Mouse (Mus musculus): ENCODE measurements around the gene Atrnl1.

Atrnl1 gene

DNA sequence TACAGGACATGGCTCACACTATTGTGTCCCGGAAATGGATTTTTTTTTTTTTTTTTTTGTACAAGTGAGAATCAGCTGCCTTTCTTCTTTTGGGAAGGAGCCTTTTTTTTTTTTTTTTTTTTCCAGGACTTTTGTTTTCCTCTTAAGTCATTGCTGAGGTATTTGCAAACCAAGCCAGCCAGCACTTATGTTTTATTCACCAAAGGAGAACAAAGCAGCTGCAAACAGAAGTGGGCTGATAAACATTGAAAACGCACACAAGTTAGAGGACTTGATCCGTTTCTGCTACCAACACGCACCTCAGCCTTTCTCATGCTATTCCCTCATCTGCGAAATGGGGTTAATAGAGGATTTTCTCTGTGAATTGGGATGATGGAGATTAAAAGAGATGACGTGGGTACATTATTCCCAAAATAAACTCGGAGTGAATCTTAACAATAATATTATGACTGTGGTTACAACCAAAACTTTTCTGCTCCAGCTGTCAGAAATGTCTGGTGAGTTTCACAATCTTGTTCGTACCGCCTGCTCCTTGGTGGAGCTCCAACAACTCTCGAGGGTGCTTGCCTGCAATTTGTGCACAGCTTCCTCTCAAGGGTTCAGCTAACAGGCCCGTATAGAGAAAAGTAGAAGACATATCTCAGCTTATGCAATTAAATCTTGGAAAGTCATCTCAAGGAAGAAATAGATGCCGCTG is 1.3 kb upstream of the Atrnl1 start:
- DNase-seq (ENCODE audit: extremely low spot score, low read depth, low spot score), result no peak

DNA sequence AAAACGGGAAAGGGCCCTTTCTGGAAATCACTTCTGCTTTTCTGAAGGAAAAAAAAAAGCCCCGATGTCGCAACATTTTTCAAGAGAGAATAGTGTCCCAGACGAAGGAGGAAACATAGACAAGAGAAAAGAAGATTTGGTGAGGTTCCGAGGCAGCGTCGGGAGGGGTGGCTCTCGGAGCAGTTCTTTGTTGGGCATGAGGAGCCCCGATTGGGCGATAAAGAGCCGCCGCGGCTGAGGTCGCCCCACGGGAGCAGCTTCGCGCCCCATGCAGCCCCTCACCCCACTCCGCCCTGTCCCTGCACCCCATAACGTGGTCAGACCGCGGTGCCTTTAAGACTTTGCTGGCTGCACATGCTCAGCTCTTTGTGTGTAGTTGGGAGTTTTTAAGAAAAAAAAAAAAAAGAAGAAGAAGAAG is 767 bp upstream of the Atrnl1 start:
- no peak for DNase-seq (ENCODE audit: extremely low spot score, low read depth, low spot score)

- no peak for DNase-seq (ENCODE audit: extremely low spot score, low read depth, low spot score)
Measured at GRCm38 (mm10) chr19:57611291-57612178, 701 bp downstream of the Atrnl1 start.

- DNase-seq (ENCODE audit: extremely low spot score, low read depth, low spot score), result no peak
Measured at GRCm38 (mm10) chr19:57612179-57612472, 1.3 kb downstream of the Atrnl1 start.

GRCm38 (mm10) chr19:57615972-57616621 is 5.3 kb downstream of the Atrnl1 start:
- DNase-seq (ENCODE audit: extremely low spot score, low read depth, low spot score), result no peak

DNA sequence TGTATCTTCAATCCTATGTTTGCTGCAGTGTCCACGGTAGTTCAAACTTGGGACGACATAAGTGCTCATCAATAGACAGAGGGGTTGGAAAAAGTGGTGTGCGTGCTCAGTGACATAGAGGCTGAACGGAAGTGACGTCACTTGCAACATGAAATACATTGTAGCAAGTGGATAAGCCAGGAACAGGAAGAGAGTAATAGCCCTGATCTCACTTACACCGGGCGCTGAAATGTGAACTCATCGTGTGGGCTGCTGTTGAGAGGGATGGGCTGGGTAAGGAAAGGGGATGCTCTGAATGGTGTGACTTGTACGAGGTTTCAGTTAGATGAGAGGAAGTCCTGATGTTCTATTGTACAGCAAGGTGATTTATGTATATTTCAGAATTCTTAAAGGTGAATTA is 8.3 kb downstream of the Atrnl1 start:
- no peak for DNase-seq (ENCODE audit: extremely low spot score, low read depth, low spot score)

DNA sequence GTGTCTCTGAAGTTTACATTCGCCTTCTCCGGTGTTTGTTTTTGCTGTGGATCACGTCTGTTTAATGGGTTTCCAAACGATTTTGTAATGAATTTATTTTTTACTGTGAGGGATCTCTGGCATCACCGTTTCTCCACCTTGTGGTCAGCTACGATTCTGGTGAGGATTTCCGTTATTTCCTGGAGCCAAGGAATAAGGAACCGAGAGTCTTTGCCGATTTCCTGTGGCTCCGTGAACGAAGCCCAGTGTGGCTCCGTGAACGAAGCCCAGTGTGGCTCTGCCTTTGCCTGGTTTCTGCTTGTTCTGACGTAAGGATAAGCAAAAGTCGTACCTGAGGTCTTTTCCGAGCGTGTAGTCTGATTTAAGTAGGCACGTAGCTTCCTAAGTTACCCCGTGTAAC is 11.0 kb downstream of the Atrnl1 start:
- no peak for DNase-seq (ENCODE audit: extremely low spot score, low read depth, low spot score)

GRCm38 (mm10) chr19:57625738-57626137 is 14.9 kb downstream of the Atrnl1 start:
- no peak for DNase-seq (ENCODE audit: extremely low spot score, low read depth, low spot score)

DNA sequence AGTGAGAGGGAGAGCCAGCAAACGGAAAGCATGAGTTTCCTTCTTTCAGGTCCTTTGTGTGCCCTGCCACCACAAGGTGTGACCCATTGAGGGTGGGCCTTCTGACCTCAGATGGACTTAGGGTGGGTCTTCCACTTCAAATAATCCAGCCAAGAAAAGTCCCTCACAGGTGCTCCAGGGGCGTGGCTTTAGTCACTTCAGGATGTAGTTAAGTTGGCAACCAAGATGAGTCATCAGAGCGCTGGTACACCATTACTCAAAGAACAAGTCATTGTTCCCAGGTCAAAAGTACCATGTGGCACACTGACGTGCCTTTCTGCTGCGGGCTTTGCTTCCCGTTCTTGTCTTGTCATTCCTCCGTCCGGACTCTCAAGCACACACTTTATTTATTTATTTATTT is 16.4 kb downstream of the Atrnl1 start:
- no peak for DNase-seq (ENCODE audit: extremely low spot score, low read depth, low spot score)

DNA sequence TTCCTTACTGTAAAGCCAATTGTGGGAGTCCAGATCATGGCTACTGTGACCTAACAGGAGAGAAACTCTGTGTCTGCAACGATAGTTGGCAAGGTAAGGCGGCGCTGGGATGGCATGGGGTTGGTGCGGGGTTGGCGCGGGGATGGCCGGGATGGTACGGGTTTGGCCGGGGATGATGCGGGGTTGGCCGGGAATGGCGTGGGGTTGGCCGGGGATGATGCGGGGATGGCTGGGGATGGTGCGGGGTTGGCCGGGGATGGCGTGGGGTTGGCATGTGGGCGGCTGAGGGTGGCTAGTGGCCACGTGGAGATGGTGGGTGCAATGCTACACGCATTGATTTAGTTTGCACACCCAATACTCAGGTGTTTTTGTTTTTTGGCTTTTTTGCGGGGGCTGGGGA is 31.7 kb downstream of the Atrnl1 start:
- no peak for DNase-seq (ENCODE audit: extremely low spot score, low read depth, low spot score)

DNA sequence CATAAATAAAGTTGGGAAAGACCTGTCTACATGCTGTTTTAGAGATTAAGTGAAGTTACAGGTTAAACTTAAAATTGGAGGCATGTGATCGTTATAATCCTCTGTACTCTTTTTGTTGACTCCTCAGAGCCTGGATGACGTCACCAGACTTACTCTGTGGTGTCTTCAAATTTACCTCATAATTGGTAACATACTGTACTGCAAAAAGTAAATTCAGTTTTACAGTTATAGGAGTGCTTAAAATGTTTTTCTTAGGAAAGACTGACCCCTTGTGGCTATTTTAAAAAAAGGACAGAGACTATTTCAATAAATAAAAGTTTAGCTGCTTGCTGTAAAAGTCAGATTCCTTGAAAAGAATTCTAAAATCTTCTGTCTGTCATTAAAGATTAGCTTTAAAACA is 32.1 kb downstream of the Atrnl1 start:
- DNase-seq (ENCODE audit: extremely low spot score, low read depth, low spot score), result peak; percentile 52

- no peak for DNase-seq (ENCODE audit: extremely low spot score, low read depth, low spot score)
Measured at GRCm38 (mm10) chr19:57648202-57648943, 37.5 kb downstream of the Atrnl1 start.

DNA sequence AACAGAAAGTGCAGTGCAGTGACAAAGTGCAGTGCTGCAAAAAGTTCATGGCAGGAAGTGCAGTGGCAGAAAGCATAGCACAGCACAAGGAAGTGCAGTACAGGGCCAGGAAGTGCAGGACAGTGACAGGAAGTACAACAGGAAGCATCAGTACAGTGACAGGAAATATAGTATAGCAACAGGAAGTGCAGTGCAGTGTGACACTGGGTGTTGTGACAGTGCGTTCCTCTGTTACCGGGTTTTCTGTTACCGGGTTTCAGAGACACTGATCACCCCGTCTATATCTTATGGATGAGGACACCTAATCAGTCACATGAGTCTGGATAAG is 38.1 kb downstream of the Atrnl1 start:
- no peak for DNase-seq (ENCODE audit: extremely low spot score, low read depth, low spot score)

DNA sequence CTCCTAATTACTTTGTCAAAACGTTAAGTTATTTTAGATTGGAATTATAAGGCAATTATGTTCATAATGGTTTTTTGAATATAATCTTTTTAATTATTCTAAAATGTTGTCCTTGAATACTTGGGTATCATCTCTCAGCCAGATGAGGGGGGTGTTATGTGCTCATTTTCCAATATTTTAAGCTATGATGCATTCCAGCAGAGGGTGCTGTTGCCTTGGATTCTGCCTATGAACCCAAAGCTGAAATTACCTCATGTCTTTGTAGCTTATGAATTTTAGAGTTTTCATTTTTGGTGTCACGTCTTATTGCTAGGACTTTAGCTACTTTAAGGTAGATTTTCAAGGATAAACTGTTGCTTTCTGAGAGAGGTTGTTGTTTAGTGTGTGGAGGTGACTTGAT is 44.2 kb downstream of the Atrnl1 start:
- DNase-seq (ENCODE audit: extremely low spot score, low read depth, low spot score), result peak; percentile 14

DNA sequence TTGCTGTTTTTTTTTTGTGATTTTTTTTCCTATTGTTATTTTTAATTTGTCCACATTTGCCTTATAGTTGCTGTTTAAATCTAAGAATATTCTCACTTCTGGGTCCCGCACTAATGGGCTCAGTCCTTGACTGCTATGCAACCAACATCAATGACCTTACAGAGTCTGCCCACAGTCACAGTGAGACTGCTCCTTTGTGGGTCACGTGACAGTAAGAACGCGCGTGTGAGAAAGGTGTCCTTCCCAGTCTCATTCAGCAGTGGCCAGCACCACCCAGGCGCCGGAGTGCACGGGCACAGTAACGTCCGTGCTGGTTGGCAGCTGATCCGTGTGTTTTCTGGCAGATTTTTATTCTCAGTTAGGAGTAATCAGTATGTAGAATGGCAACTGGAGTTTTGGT is 44.7 kb downstream of the Atrnl1 start:
- DNase-seq (ENCODE audit: extremely low spot score, low read depth, low spot score), result no peak

DNA sequence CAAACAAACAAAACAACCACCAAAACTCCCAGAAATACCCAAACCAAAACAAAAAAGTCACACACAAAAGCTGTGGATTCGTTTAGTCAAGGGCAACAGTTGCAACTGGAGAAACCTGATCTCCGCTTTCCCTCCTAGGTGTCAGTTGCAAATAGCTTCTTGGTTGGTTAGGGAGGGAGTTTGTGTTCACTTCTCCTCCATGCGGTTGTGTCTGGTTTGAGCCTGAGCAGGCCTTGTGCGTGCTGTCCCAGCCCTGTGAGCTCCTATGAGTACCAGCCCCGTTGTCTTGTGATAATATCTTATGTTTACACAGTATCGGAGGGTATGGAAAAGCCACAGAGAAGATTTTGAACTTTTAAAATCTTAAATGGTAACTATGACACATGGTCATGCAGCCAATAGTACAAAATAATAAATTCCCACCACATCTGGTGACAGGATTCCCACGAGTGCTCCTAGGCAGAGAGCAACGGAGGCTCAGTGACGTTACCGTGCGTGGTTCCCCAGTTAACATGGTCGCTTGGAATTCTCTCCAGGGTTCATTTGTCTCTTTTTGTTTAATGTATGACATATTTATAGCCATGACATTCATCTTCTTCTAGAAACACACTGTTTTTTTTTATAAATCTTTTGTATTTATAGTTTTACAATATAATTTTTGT is 46.7 kb downstream of the Atrnl1 start:
- DNase-seq (ENCODE audit: extremely low spot score, low read depth, low spot score), result no peak

DNA sequence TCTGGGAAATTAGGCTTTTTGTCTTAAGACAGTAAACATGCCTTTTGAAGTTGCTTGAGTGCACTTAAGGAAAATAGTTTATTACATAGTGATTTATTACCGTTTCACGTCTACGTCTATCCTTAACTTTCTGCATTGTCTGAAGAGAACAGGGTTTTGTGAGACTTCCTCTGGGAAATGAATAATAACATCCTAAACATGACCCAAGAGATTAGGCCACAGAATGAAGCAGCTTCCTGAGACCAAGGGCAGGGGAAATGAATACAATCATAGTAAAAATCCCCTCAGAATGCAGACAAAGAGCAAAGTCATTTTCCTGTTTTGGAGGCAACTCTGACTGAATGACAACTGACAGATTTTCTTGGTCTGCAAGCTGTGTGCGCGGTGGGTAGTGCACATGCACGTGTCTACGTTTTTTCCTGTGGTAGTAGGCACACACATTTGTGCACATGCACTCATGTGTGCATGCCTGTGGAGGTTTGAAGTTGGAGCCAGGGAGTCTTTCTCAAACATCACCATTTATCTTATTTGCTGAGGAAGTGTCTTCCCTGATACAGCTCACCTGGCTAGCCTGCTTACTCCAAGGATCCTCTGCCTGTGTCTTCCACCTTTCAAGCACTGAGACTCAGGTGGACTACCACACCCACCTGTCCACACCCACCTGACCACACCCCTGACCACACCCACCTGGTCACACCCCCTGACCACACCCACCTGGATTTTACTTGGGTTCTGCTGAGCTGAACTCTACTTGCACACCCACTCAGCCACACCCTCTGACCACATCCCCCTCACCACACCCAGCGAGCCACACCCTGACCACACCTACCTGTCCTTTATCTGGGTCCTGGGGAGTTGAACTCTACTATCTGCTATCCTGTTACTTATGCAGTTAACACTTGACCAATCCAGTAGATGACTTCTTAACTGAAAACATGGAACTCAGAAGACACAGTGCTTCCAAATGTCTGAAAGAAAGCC is 47.6 kb downstream of the Atrnl1 start:
- no peak for DNase-seq (ENCODE audit: extremely low spot score, low read depth, low spot score)

DNA sequence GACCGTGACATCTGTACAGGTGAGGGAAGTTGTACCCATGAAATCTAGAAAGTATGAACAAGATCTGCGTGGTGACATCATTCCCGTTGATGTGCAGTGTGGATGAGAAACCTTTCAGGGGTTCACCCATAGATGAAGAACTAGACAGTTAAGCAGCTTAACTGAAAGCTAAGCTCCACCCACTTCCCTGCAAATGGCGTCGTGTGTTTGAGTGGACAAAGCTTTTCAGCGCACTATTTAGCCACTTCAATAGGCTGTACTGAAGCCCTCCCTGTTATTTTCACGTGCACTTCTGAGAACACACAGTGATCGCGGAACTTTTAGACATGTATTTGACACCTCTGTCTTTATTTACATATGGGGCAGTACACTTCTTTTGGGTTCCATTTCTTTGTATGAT is 56.2 kb downstream of the Atrnl1 start:
- no peak for DNase-seq (ENCODE audit: extremely low spot score, low read depth, low spot score)

DNA sequence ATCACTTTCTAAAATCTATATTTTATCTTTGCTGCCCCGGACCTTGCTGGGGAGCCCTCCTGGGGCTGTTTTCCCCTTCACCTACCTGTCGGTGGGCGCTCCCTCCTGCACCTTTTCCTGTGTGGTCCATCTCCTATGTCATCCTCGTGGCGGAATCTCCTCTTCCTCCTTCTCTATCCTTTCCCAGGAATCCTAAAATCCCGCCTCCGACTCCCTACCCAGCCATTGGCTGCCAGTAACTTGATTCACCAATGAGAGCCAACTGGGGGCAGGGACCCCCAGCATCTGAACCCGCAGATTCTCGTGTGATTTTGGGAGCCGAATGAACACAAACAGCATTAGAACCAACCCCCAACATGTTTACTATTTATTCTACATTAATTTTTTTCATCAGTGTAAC is 57.1 kb downstream of the Atrnl1 start:
- DNase-seq (ENCODE audit: extremely low spot score, low read depth, low spot score), result no peak

DNA sequence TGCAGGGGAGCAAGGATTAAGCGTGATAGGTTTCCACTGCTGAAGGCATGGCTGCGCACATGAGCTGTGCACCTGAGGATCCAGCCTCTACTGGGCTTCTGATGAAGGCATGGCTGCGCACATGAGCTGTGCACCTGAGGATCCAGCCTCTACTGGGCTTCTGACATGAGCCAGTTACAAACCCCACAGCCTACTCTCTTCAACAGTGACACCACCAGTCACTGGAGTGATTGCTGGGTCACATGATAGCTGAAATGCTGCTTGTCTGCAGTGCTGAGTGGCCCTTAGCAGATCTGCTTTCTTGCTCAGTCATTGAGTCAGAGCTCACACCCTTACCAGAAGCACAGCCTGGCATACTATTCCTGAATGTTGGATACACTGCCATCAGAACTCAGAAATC is 68.6 kb downstream of the Atrnl1 start:
- no peak for DNase-seq (ENCODE audit: extremely low spot score, low read depth, low spot score)

Data from hindlimb bud, embryonic 11.5 days (tissue).